Mouse (Mus musculus) C2C12 (cell line): ENCODE results near the gene Ei24.

ENCODE experiments used
- CTCF ChIP-seq: IDR thresholded peaks from one replicate; pipeline ENCODE4 v1.5.1; 2011; ENCODE audit not compliant: control insufficient read depth, insufficient read depth, insufficient read length
- MAX ChIP-seq: IDR thresholded peaks from one replicate; pipeline ENCODE4 v1.6.1; 2011; ENCODE audit warnings: mild to moderate bottlenecking, control low read depth
- MYOD1 ChIP-seq: IDR thresholded peaks from one replicate; pipeline ENCODE4 v1.6.1; 2011; ENCODE audit warnings: low read depth; ENCODE audit not compliant: control insufficient read depth, insufficient read length
- USF1 ChIP-seq: IDR thresholded peaks from one replicate; pipeline ENCODE4 v1.6.1; 2011; ENCODE audit warnings: low read depth, mild to moderate bottlenecking, control low read depth, moderate library complexity

GRCm38 (mm10) chr9:36801961-36802360 is 4.8 kb upstream of the Ei24 start:
- TF ChIP-seq CTCF (no peak), MAX (no peak), MYOD1 (no peak), USF1 (no peak)
